Mouse (Mus musculus) intestine, embryonic 16.5 days (tissue): Measurements from ENCODE around the gene Vgll4. TPM values are rescaled to one million over a fixed set of nuclear protein-coding genes. Genes with fewer than 3 reads are reported as not detected.

Source experiments
- ATAC-seq: fragments of 200-750 bp; cut with Nextera tagmentation; 2 replicates; pipeline ENCODE4 v1.8.0; 2017; ENCODE audit warnings: moderate TSS enrichment, moderate library complexity
- H3K27ac ChIP-seq: fragments of 300-500 bp; sonication (generic); 2 replicates; pipeline ENCODE4 v1.5.1; 2014; ENCODE audit warnings: mild to moderate bottlenecking, low read length
- H3K27me3 ChIP-seq: fragments of 300-500 bp; sonication (generic); replicated peaks from 2 replicates; pipeline ENCODE4 v1.6.1; 2014; ENCODE audit warnings: low read length, control low read depth, mixed read lengths; ENCODE audit not compliant: control insufficient read depth, insufficient read depth
- H3K36me3 ChIP-seq: fragments of 300-500 bp; sonication (generic); 2 replicates; pipeline ENCODE4 v1.6.1; 2014; ENCODE audit warnings: low read length, control low read depth; ENCODE audit not compliant: control insufficient read depth, insufficient read depth
- H3K4me1 ChIP-seq: fragments of 300-500 bp; sonication (generic); 2 replicates; pipeline ENCODE4 v1.6.1; 2014; ENCODE audit warnings: low read length, control low read depth, mixed read lengths; ENCODE audit not compliant: control insufficient read depth, insufficient read depth
- H3K4me2 ChIP-seq: fragments of 300-500 bp; sonication (generic); 2 replicates; pipeline ENCODE4 v1.6.1; 2014; ENCODE audit warnings: low read depth, low read length, control low read depth
- H3K4me3 ChIP-seq: fragments of 300-500 bp; sonication (generic); 2 replicates; pipeline ENCODE4 v1.5.1; 2014; ENCODE audit warnings: mild to moderate bottlenecking, low read length
- H3K9ac ChIP-seq: fragments of 300-500 bp; sonication (generic); 2 replicates; pipeline ENCODE4 v1.6.1; 2014; ENCODE audit warnings: low read depth, low read length
- H3K9me3 ChIP-seq: fragments of 300-500 bp; sonication (generic); 2 replicates; pipeline ENCODE4 v1.6.1; 2016; ENCODE audit warnings: low read length, control low read depth; ENCODE audit not compliant: control insufficient read depth
- WGBS: fragments of 180-500 bp; shearing (Covaris S2); extraction: QIAGEN DNeasy Blood & Tissue Kit; methylation state at CpG from one replicate; pipeline ENCODE4 v1.1.7; 2014; 5-methylcytosine and 5-hydroxymethylcytosine counted together
- polyA plus RNA-seq: library from polyadenylated mRNA; unstranded; fragments of >200 nt; fragmentation: Nextera tagmentation; extraction: Ambion mirVana; gene quantifications from 2 replicates; pipeline ENCODE4 v1.2.1, GENCODE M21; 2015

Vgll4 gene
- polyA plus RNA-seq, 1 experiment from 2014 or later, result 75.7 TPM

DNA sequence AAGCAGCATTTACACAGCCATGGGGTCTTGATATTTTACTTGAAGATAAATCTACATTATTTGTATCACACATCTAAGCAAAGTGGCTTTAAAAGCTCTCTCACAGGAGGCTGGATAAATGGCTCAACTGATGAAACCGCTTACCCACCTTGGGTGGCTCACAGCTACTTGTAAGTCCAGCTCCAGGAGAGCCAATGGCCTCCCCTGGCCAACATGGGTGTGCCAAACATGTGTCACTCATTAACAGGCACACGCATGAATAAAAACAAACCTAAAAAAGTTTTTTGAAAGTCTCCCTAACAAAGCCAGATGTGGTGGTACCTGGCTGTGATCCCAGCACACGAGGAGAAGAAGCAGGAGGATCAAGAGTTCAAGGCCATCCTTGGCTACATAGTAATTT, 34.4 kb downstream of the Vgll4 start:
- Histone ChIP-seq H3K27ac (no peak overlapping the region), H3K9ac (no peak overlapping the region), H3K36me3 (no peaks in the 10 kb centered on the region), H3K4me1 (peaks cover 23% of the 10 kb centered on the region), H3K9me3 (no peaks in the 10 kb centered on the region), H3K4me2 (no peak overlapping the region), H3K4me3 (no peak overlapping the region), H3K27me3 (no peaks in the 10 kb centered on the region)
- no peak for ATAC-seq
- WGBS, result 80% methylated on average over 3 of the region's 3 CpGs

DNA sequence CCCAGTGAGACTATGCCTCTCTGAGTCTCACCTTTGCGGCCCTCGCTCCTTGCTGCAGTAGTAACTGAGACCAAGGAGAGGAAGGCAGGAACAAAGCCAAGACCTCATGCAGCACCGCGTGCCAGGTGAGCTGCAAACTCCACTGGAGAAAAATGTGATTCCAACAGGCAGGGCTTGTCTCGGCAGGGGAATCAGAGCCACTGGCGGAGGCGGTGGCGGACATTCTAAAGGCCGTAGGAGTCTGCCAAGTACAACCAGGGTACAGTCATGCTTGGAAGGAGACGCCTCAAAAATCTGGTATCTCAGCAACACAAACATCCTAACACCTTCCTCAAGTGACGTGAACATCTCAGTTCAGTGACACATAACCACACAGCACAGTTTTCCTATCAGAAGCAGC, 35.7 kb downstream of the Vgll4 start:
- Histone ChIP-seq H3K4me1 (peaks cover 30% of the 10 kb centered on the region), H3K9ac (no peak overlapping the region), H3K27ac (no peak overlapping the region), H3K36me3 (no peaks in the 10 kb centered on the region), H3K4me3 (no peak overlapping the region), H3K4me2 (no peak overlapping the region), H3K27me3 (no peaks in the 10 kb centered on the region), H3K9me3 (no peaks in the 10 kb centered on the region)
- 84% methylated on average over 11 of the region's 11 CpGs for WGBS
- ATAC-seq, result no peak

DNA sequence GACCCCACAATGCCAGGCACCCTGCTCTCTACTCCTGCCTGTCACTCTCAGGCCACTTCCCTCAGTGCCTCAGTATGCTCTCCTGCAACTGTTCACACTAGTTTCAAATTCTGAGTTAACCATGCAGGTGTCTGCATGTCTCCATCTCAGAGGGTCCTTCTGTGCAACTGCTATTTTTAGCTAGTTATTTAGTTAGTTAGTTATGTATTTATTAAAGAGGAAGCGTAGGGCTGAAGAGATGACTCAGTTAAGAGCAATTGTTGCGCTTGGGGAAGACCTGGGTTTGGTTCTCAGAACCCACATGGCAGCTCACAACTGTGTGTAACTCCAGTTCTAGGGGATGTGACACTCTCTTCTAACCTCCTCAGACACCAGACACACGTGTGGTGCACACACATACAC, 36.8 kb downstream of the Vgll4 start:
- Histone ChIP-seq H3K4me2 (no peak overlapping the region), H3K4me3 (no peak overlapping the region), H3K9ac (no peak overlapping the region), H3K27ac (peak overlapping the region; percentile 79; the same call in 1 of the 2 replicates), H3K4me1 (peaks cover 30% of the 10 kb centered on the region), H3K27me3 (no peaks in the 10 kb centered on the region), H3K36me3 (no peaks in the 10 kb centered on the region), H3K9me3 (no peaks in the 10 kb centered on the region)
- no peak for ATAC-seq
- 77% methylated on average over 3 of the region's 3 CpGs for WGBS

DNA sequence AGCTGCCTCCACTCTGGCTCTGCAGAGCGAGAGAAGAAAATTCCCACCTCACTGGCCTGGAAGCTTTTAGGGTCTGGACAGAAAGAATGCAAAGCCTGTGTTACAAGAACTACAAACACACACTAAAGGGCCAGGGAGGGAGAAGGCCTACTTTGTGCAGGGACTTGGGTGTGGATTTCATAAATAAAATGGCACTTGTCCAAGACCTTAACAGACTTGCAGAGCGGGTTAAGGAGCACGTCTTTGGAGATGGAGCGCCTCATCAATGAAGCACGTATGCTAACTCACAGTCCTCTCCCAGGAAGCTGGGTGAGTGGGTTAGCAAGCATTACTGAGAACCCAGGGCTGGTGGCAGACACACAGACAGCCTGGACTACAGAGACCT, 37.7 kb downstream of the Vgll4 start:
- Histone ChIP-seq H3K27me3 (no peaks in the 10 kb centered on the region), H3K36me3 (0 out of 2 replicates have a peak, but pooled peaks cover 3% of the 10 kb centered on the region), H3K4me2 (peak overlapping the region; percentile 30; the same call in 1 of the 2 replicates), H3K4me3 (no peak overlapping the region), H3K4me1 (peaks cover 30% of the 10 kb centered on the region), H3K9me3 (0 out of 2 replicates have a peak, but pooled peaks cover 2% of the 10 kb centered on the region), H3K9ac (peak overlapping the region; percentile 47), H3K27ac (peak overlapping the region; percentile 79)
- no peak for ATAC-seq
- WGBS, result 50% methylated on average over 5 of the region's 5 CpGs

DNA sequence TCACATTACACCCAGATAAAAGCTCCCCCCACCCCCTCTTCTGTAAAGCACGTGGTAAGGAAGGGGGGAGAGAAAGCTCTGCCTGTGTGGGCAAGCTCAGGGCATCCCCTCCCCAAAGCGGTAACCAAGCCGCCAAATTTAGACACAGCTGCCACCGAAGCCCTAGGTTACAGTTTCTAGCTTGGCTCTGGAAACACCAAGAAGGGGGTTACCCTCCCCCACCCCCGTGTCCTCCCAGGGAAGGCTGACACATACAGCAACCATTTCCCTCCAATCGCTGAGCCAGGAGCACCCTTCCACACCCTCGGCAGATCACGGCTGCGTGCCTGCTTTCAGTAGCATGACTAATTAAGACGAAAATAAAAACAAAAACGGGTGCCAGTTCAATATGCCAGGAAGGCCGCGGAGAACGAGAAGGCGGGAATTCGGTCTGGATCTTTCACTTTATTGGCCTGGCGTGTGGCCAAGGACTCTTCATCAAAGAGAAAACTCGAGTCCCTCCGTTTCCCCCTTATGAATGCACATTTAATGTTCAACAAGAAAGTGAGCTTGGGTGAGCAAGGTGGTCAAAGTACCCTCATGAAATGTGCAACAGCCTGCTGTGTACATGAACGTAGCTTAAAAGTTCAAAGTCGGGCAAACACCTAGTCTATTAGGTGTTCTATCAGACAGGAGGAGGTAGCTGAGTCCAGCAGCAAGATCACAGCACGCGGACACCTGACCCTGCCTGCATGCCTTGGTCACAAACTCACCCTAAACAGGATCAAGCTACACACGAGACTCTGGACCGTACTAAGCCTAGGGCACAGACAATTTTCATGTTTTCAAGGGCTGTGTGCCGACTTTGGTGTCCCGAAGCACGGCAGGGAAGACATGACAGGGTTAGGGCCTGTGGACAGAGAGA, 38.3 kb downstream of the Vgll4 start:
- peak overlapping the region; percentile 47 for H3K9ac ChIP-seq
- WGBS, result 47% methylated on average over 28 of the region's 28 CpGs
- ATAC-seq, result peak; percentile 52

DNA sequence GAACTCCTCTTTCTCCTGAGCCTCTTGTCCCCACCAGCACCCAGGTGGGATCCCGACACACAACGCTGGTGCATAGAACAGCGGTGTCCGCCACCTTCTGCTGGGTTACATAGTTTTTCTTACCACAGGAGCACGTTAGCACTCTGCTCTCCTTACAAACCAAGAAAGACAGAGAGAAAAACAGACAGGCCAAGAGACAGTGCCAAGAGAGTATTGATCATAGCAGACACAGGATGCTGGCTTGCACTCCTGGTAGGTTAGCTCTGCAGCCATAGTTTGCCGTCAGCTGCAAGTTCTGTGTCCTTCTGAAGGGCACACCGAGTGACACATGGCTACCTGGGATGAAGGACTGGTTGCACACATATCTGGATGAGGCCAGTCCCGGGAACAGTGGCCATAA, 39.1 kb downstream of the Vgll4 start:
- H3K4me2 ChIP-seq, result peak overlapping the region; percentile 11; the same call in 1 of the 2 replicates
- peak overlapping the region; percentile 16; the same call in 1 of the 2 replicates for H3K9ac ChIP-seq

More for the DNA sequence above, 38.3 kb downstream of the Vgll4 start:
- Histone ChIP-seq H3K27me3 (no peaks in the 10 kb centered on the region), H3K36me3 (peaks cover 6% of the 10 kb centered on the region; the same call in 1 of the 2 replicates), H3K27ac (peak overlapping the region; percentile 79), H3K9me3 (0 out of 2 replicates have a peak, but pooled peaks cover 6% of the 10 kb centered on the region), H3K4me1 (peaks cover 27% of the 10 kb centered on the region; the same call in 1 of the 2 replicates), H3K4me2 (peak overlapping the region; percentile 30; the same call in 1 of the 2 replicates), H3K4me3 (no peak overlapping the region)

DNA sequence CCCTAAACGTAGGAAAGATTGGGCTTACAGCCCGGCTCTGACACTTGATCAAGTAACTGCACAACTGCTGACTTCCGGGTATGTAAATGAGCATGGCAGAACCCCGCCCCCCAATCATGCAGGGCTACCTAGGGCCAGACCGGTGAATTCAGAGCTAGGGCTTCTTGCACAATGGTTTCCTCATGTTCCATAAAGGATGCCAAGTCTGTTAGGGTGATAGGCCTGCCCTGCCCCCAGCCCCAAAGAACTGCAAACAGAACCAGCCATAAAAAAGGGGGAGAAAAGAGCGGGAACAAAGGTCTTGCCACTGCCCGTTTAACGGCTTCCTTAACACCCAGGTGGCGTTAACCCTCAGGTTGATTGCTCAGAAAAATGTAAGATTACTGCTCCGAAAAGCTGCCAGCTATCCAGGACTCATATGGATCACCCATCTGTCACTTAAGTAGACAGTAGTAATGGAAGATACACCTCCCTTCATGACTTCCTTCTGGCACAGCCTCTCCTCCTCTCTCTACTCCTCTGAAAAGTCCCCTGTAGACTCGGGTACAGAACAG, 39.7 kb downstream of the Vgll4 start:
- peak overlapping the region; percentile 79 for H3K27ac ChIP-seq
- 27% methylated on average over 11 of the region's 11 CpGs for WGBS
- H3K4me3 ChIP-seq, result no peak overlapping the region
- 0 out of 2 replicates have a peak, but pooled peaks cover 6% of the 10 kb centered on the region for H3K9me3 ChIP-seq
- H3K27me3 ChIP-seq, result no peaks in the 10 kb centered on the region
- peaks cover 27% of the 10 kb centered on the region; the same call in 1 of the 2 replicates for H3K4me1 ChIP-seq
- H3K36me3 ChIP-seq, result peaks cover 6% of the 10 kb centered on the region; the same call in 1 of the 2 replicates
- peak overlapping the region; percentile 16; the same call in 1 of the 2 replicates for H3K9ac ChIP-seq
- ATAC-seq, result peak; percentile 88
- peak overlapping the region; percentile 45 for H3K4me2 ChIP-seq

More for the DNA sequence above, 39.1 kb downstream of the Vgll4 start:
- WGBS, result 80% methylated on average over 8 of the region's 8 CpGs
- Histone ChIP-seq H3K4me1 (peaks cover 27% of the 10 kb centered on the region; the same call in 1 of the 2 replicates), H3K4me3 (no peak overlapping the region), H3K36me3 (peaks cover 6% of the 10 kb centered on the region; the same call in 1 of the 2 replicates), H3K27me3 (no peaks in the 10 kb centered on the region), H3K27ac (peak overlapping the region; percentile 79), H3K9me3 (0 out of 2 replicates have a peak, but pooled peaks cover 6% of the 10 kb centered on the region)
- no peak for ATAC-seq

DNA sequence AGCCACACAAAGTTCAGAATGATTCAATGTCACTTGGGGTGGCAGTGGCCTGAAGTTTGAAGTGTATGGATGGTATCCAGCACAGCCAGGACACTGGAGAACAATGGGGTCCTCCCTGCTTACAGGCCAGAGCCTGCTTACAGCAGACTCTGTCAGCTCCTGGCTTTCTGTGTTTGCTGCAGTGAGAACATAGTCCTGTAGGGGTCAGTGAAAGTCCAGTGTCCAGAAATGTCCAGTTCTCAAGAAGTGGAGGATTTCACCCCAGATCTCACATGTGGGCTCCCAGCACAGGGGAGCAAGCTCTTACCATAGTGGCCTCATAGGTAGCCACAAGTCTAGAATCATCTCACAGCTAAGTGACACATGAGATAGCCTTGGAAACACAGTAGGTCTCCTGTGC, 40.4 kb downstream of the Vgll4 start:
- peaks cover 27% of the 10 kb centered on the region; the same call in 1 of the 2 replicates for H3K4me1 ChIP-seq
- H3K9me3 ChIP-seq, result 0 out of 2 replicates have a peak, but pooled peaks cover 6% of the 10 kb centered on the region
- no peaks in the 10 kb centered on the region for H3K27me3 ChIP-seq
- peak; percentile 21 for ATAC-seq
- H3K9ac ChIP-seq, result 0 out of 2 replicates have a peak overlapping the region, but pooled peaks have one; percentile 42
- H3K4me3 ChIP-seq, result peak overlapping the region; percentile 16; the same call in 1 of the 2 replicates
- H3K36me3 ChIP-seq, result peaks cover 6% of the 10 kb centered on the region; the same call in 1 of the 2 replicates
- peak overlapping the region; percentile 45 for H3K4me2 ChIP-seq
- H3K27ac ChIP-seq, result peak overlapping the region; percentile 66

DNA sequence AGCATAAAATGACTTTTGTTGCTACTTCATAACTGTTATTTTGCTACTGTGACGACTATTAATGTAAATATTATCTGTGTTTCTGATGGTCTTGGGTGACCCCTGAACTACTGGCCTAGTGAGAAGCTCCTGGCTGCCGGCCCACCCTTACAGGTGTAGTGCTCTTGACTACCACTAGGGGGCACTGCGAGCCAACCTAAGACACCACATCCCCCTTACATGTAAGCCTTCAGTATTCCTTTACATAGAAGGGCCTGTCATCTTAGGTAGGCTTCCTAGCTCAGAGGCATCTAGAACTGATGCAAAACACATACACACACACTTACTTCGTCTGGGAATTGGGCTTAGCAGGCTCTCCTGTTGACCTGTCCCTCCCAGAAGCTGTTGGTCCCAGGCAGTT, 41.3 kb downstream of the Vgll4 start:
- Histone ChIP-seq H3K4me3 (no peak overlapping the region), H3K36me3 (peaks cover 6% of the 10 kb centered on the region; the same call in 1 of the 2 replicates), H3K4me1 (peaks cover 27% of the 10 kb centered on the region; the same call in 1 of the 2 replicates), H3K27me3 (no peaks in the 10 kb centered on the region), H3K27ac (no peak overlapping the region), H3K4me2 (no peak overlapping the region), H3K9ac (no peak overlapping the region), H3K9me3 (0 out of 2 replicates have a peak, but pooled peaks cover 6% of the 10 kb centered on the region)
- 4% methylated on average over 4 of the region's 4 CpGs for WGBS
- no peak for ATAC-seq
